Mouse (Mus musculus): ENCODE data around the gene Mdn1. TPM values are rescaled to one million over a fixed set of nuclear protein-coding genes. Genes with fewer than 3 reads are reported as not detected.

The Mdn1 gene
- total RNA-seq (2023): 10 to 100 TPM; 83.5 to 89.5 TPM

GRCm38 (mm10) chr4:32656918-32657662 lies at the start of gene Mdn1:
Gene Mdn1, plus strand, starts transcription at chr4:32657119.

DNA sequence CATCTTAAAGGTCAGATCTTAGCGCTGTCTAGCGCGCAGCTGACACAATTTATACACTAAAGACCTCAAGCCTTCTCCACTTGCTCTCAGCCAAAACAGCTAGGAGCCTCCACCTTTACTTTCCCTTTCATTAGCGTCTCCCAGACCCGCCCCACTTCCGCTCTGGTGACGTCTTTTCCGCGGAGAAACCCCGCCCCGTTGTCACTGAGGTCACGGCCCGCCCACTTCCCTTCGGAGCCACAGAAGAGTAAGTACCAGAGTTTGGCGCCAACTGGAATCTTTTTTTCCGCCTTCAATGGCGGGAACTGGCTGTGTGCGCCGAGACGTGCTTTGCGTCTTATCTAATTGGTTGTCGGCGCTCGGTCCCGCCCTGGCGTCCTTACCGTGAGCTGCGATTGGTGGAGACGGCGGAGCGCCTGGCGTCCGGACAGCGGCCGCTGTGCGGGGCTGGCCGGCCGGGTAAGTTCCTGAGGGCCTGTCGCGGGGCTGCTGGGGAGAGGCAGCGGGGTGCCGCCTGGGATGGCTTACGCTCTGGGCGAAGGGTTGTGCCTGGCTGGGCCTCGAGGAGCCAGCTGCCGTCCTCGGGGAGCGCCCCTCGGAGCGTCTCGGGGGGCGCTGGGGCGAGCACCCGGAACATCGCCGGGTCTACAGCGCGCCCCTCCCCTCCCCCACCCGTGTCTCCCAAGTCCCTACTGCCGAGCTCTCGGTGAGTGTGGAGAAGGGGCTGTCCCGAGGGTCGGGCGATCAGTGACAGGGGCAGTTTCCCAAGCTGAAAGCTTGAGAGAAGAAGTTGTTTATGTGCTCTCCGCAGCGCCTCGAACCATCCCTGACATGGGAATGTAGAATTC lies 41.7 kb upstream of the Mdn1 start, which contains the start of gene Casp8ap2:
Gene Casp8ap2, plus strand, starts transcription at position 418 of the 848 bp plus-strand sequence.

DNA sequence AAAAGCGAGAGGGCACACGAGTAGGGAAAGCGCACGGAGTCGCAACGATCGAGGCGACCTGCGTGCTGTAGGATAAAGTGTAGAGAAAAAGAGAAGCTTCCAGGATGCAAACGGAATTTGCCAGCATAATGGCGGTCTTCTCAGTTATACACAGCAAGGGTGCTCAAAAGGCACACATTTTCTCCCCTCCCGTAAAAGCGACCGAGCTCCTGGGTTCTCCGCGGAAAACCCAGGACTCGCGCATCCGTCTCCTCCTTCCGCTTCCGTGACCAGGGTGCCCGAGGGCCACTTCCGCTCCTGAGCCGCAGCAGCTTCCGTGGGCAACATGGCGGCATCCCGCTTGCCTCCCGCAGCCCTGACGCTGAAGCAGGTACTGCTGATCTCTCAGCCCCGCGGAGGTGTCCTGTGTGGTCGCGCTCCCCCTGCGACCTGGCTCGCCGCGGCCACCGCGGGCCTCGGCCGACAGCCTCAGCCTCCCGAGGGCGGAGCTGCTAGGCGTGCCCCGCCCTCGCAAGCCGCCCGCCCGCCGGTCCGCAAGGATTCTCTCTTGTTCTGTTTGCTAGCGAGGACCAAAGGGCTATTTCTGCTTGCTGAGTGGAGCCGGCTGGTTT lies 143.2 kb downstream of the Mdn1 start, which contains the start of gene Lyrm2:
Gene Lyrm2, plus strand, starts transcription at position 288 of the 611 bp plus-strand sequence.

Other genes starting within 250 kb of the Mdn1 start
- not detected for gene Gja10, start 54.4 kb upstream of the Mdn1 start, total RNA-seq (2023)
- gene Casp8ap2, start 41.7 kb upstream of the Mdn1 start, total RNA-seq (2023): 10 to 100 TPM; 20.6 to 24.1 TPM
- 10 to 100 TPM; 29.8 to 31.7 TPM for gene Lyrm2, start 143.1 kb downstream of the Mdn1 start, total RNA-seq (2023)

Data from B cell, adult 67 days (primary cell).